Mouse (Mus musculus): ENCODE data around the gene Kcna2. TPM values are rescaled to one million over a fixed set of nuclear protein-coding genes. Genes with fewer than 3 reads are reported as not detected.

The Kcna2 gene
- polyA plus RNA-seq, 1 experiment from 2014 or later = 0.42 TPM

DNA sequence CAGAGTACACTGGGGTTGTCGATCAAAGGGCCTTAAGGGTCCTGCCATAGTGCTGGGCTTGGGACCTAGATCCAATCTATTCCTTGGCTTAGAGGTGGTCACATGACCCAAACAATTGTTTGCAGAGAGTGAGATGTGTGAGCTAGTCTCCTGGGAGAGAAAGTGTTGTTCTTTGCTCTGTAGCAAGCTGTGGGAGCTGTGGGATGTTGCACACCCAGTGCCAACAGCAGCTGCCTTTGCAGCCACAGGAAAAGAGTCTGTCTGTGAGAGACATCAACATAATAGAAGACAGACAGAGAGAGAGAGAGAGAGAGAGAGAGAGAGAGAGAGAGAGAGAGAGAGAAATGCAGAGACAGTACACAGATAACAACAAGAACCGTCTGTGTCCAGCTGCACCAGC lies 28.3 kb downstream of the Kcna2 start:
- peak overlapping the region; percentile 12; the same call in 1 of the 2 replicates for H3K27ac ChIP-seq (ENCODE audit: low read depth)
- H3K4me1 ChIP-seq (ENCODE audit: insufficient read depth) = no peaks in the 10 kb centered on the region
- ATAC-seq (ENCODE audit: insufficient read depth) (no peak), DNase-seq (no peak)
- H3K4me3 ChIP-seq (ENCODE audit: low read depth, low read length) = no peak overlapping the region
- no peaks in the 10 kb centered on the region for H3K27me3 ChIP-seq (ENCODE audit: insufficient read depth, low read length)
- H3K9me3 ChIP-seq (ENCODE audit: low read depth, low read length) = no peaks in the 10 kb centered on the region
- WGBS = 61% methylated on average over 2 of the region's 2 CpGs
- H3K9ac ChIP-seq = no peak overlapping the region
- no peak overlapping the region for H3K4me2 ChIP-seq
- no peak for TF ChIP-seq CTCF (IDR thresholded peaks at IDR 0.05; ENCODE audit: low read depth)
- H3K36me3 ChIP-seq (ENCODE audit: insufficient read depth) = no peaks in the 10 kb centered on the region

DNA sequence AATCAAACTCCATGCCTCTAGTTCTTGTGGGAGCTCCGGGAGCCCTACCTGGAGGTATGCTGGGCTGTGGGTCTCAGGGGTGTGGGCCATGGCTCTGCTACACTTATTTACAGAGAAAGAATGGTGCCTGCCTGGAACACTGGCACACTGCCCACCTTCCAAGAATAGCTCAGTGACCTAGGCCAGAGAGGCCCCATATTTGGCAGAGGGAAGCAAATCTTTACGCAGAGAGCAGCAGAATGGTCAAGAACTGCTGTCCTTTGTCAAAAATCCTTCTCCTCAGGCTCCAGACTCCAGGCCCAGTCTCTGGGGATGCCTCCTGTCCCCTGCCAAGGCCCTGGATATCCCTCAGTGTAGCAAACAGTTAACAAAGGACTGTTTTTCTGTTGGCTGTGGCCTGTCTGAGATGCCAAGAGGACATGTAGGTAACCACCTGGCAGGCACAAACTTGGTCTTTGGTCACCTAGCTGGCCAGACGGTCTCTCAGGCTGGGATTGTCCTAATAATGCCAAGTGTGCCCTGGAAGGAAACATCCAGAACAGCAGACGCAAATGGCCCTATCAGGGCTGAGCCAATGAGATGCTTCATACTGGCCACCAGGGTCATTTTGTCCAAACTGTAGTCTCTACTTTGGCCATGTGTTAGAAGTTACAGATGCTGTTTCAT lies 29.8 kb downstream of the Kcna2 start:
- ATAC-seq (ENCODE audit: insufficient read depth) (peak; percentile 48; the same call in 1 of the 2 replicates), DNase-seq (peak; percentile 70)
- no peaks in the 10 kb centered on the region for H3K4me1 ChIP-seq (ENCODE audit: insufficient read depth)
- no peak overlapping the region for H3K9ac ChIP-seq
- no peak overlapping the region for H3K27ac ChIP-seq (ENCODE audit: low read depth)
- no peak overlapping the region for H3K4me2 ChIP-seq
- no peaks in the 10 kb centered on the region for H3K27me3 ChIP-seq (ENCODE audit: insufficient read depth, low read length)
- H3K9me3 ChIP-seq (ENCODE audit: low read depth, low read length) = no peaks in the 10 kb centered on the region
- H3K4me3 ChIP-seq (ENCODE audit: low read depth, low read length) = no peak overlapping the region
- no peaks in the 10 kb centered on the region for H3K36me3 ChIP-seq (ENCODE audit: insufficient read depth)
- TF ChIP-seq CTCF (IDR thresholded peaks at IDR 0.05; ENCODE audit: low read depth) = no peak
- WGBS = 60% methylated on average over 4 of the region's 4 CpGs

DNA sequence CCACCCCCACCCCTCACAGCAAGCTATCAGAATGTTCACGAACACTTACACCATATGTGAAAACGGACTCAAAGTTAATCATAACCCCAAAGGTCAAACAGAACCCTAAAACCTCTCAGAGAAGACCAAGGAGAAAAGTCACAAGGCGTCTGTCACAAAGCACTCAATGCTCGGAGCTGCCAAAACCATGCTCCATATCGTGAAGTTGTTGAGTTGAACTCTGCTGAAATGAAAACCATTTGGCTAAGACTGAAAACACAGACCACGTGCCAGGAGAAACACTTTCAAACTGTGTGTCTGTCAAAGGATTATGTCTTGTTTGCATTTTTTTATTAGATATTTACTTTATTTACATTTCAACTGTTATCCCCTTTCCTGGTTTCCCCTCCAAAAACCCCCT lies 30.9 kb downstream of the Kcna2 start:
- ATAC-seq (ENCODE audit: insufficient read depth) (0 out of 2 replicates have a peak, but pooled peaks have one; percentile 17), DNase-seq (peak; percentile 50)
- Histone ChIP-seq H3K27me3 (ENCODE audit: insufficient read depth, low read length) (no peaks in the 10 kb centered on the region), H3K9me3 (ENCODE audit: low read depth, low read length) (no peaks in the 10 kb centered on the region), H3K36me3 (ENCODE audit: insufficient read depth) (no peaks in the 10 kb centered on the region), H3K4me3 (ENCODE audit: low read depth, low read length) (no peak overlapping the region), H3K4me2 (no peak overlapping the region), H3K9ac (no peak overlapping the region), H3K27ac (ENCODE audit: low read depth) (no peak overlapping the region), H3K4me1 (ENCODE audit: insufficient read depth) (no peaks in the 10 kb centered on the region)
- TF ChIP-seq CTCF (IDR thresholded peaks at IDR 0.05; ENCODE audit: low read depth) = no peak
- 34% methylated on average over 6 of the region's 6 CpGs for WGBS

DNA sequence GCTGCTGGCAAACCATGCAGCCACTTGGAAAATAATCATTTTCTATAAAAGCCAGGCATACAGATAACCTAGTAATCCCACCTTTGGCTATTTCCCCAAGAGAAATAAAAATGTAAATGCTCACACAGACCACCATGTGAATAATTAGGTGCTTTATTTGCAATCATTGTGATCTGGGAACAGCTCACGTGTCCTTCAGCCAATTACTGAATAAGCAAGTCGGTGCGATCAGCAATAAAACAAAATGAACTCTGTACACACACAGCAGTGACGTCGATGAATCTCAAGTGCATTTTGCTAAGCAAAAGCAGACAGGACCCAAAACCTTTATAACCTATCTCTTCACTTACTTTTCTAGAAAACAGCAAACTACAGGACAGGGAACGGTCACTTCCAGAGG lies 31.7 kb downstream of the Kcna2 start:
- Histone ChIP-seq H3K9me3 (ENCODE audit: low read depth, low read length) (no peaks in the 10 kb centered on the region), H3K9ac (no peak overlapping the region), H3K4me1 (ENCODE audit: insufficient read depth) (no peaks in the 10 kb centered on the region), H3K27me3 (ENCODE audit: insufficient read depth, low read length) (no peaks in the 10 kb centered on the region), H3K4me3 (ENCODE audit: low read depth, low read length) (no peak overlapping the region), H3K27ac (ENCODE audit: low read depth) (no peak overlapping the region), H3K36me3 (ENCODE audit: insufficient read depth) (no peaks in the 10 kb centered on the region), H3K4me2 (no peak overlapping the region)
- 83% methylated on average over 6 of the region's 6 CpGs for WGBS
- DNase-seq (no peak), ATAC-seq (ENCODE audit: insufficient read depth) (no peak)
- TF ChIP-seq CTCF (IDR thresholded peaks at IDR 0.05; ENCODE audit: low read depth) = no peak

DNA sequence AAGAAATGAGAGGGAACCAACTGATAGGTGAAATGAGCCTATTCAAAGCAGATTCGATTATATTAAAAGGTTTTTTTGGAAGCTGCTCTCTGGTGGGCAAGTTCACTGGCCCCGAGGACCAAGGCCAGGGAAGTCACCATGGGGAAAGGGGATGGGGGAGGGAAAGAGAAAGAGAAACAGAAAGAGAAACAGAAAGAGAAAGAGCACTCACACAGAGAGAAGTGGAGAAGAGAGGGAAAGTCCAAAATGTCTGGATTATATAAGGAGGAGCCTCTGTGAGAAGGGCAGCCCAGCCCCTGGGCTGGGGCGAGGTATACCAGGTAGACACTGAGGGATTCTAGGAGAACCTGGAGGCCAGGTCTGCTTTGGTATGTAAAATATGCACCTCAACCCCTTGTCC lies 33.5 kb downstream of the Kcna2 start:
- H3K4me3 ChIP-seq (ENCODE audit: low read depth, low read length) = no peak overlapping the region
- H3K4me1 ChIP-seq (ENCODE audit: insufficient read depth) = no peaks in the 10 kb centered on the region
- 76% methylated on average over 3 of the region's 3 CpGs for WGBS
- ATAC-seq (ENCODE audit: insufficient read depth) (no peak), DNase-seq (no peak)
- no peaks in the 10 kb centered on the region for H3K9me3 ChIP-seq (ENCODE audit: low read depth, low read length)
- no peaks in the 10 kb centered on the region for H3K36me3 ChIP-seq (ENCODE audit: insufficient read depth)
- no peak for TF ChIP-seq CTCF (IDR thresholded peaks at IDR 0.05; ENCODE audit: low read depth)
- no peak overlapping the region for H3K9ac ChIP-seq
- no peak overlapping the region for H3K27ac ChIP-seq (ENCODE audit: low read depth)
- no peak overlapping the region for H3K4me2 ChIP-seq
- H3K27me3 ChIP-seq (ENCODE audit: insufficient read depth, low read length) = no peaks in the 10 kb centered on the region

DNA sequence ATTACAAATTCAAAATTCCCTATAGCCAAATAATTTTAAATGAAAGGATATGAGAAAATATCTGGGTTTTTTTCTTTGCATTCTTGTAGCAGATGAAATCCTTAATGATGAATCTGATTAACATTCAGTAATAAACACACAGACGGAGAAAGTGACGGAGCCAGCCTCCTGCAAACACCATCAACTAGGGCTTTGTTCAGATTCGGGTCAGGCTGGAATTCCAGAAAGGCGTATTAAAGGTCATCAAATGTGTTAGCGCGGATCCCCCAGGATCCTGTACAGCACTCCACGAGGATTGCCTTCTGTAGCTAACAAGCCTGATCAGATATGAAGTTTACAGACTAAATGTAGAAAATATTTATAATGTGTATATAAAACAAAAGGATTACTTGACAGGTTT lies 46.2 kb downstream of the Kcna2 start:
- ATAC-seq (ENCODE audit: insufficient read depth) (no peak), DNase-seq (no peak)
- no peaks in the 10 kb centered on the region for H3K27me3 ChIP-seq (ENCODE audit: insufficient read depth, low read length)
- no peak for TF ChIP-seq CTCF (IDR thresholded peaks at IDR 0.05; ENCODE audit: low read depth)
- no peaks in the 10 kb centered on the region for H3K36me3 ChIP-seq (ENCODE audit: insufficient read depth)
- no peaks in the 10 kb centered on the region for H3K9me3 ChIP-seq (ENCODE audit: low read depth, low read length)
- H3K27ac ChIP-seq (ENCODE audit: low read depth) = no peak overlapping the region
- no peak overlapping the region for H3K4me3 ChIP-seq (ENCODE audit: low read depth, low read length)
- no peak overlapping the region for H3K9ac ChIP-seq
- 73% methylated on average over 7 of the region's 7 CpGs for WGBS
- H3K4me2 ChIP-seq = no peak overlapping the region
- H3K4me1 ChIP-seq (ENCODE audit: insufficient read depth) = no peaks in the 10 kb centered on the region

DNA sequence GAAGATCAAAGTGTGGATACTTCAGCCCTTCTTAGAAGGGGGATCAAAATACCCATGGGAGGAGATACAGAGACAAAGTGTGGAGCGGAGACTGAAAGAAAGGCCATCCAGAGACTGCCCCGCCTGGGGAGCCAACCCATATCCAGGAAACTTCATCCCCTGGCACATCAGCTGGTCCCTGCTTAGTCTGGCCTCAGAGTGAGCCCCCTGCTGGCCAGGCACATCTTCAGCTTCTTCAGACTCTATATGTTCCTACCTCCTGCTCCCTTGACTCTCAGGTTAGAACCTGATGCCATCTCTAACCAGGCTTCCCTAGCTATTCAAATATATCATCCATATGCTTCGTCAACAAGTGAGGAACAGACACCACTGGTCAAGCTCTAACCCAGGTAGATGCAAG lies 48.1 kb downstream of the Kcna2 start:
- Histone ChIP-seq H3K9me3 (ENCODE audit: low read depth, low read length) (no peaks in the 10 kb centered on the region), H3K4me1 (ENCODE audit: insufficient read depth) (no peaks in the 10 kb centered on the region), H3K4me2 (no peak overlapping the region), H3K4me3 (ENCODE audit: low read depth, low read length) (no peak overlapping the region), H3K27ac (ENCODE audit: low read depth) (no peak overlapping the region), H3K36me3 (ENCODE audit: insufficient read depth) (no peaks in the 10 kb centered on the region), H3K27me3 (ENCODE audit: insufficient read depth, low read length) (no peaks in the 10 kb centered on the region), H3K9ac (no peak overlapping the region)
- peak; percentile 54 for DNase-seq
- WGBS = 64% methylated on average over 3 of the region's 3 CpGs
- peak; percentile 70 for TF ChIP-seq CTCF (IDR thresholded peaks at IDR 0.05; ENCODE audit: low read depth)
- ATAC-seq (ENCODE audit: insufficient read depth) = no peak

Measured in lung, embryonic 14.5 days (tissue).